Mouse (Mus musculus) frontal cortex, adult (tissue): ENCODE measurements at regions not wholly inside any gene's neighbourhood (a gene's known extent, or its start where the extent isn't known, plus 50 kb on each side); places are given as distances from the start of the nearest gene placed in this dataset.
"Not testable (repeated sequence)": the region's sequence is repeated elsewhere in the genome, so short reads cannot be mapped to it uniquely, and the experiment has no call there.

Source experiments
- ATAC-seq: cut with Nextera tagmentation; 2 replicates; pipeline ENCODE4 v1.9.2; 2017; ENCODE audit warnings: mild to moderate bottlenecking, moderate library complexity, mixed read lengths; ENCODE audit not compliant: low TSS enrichment

- peak; percentile 84 for ATAC-seq
Measured at GRCm38 (mm10) chr13:79765437-79765838, 1117.7 kb upstream of the Arrdc3 start.

- peak; percentile 98 for ATAC-seq
Measured at GRCm38 (mm10) chr13:79784991-79785666, 1098.1 kb upstream of the Arrdc3 start.

- no peak for ATAC-seq
Measured at GRCm38 (mm10) chr13:79801591-79801990, 1081.6 kb upstream of the Arrdc3 start.

DNA sequence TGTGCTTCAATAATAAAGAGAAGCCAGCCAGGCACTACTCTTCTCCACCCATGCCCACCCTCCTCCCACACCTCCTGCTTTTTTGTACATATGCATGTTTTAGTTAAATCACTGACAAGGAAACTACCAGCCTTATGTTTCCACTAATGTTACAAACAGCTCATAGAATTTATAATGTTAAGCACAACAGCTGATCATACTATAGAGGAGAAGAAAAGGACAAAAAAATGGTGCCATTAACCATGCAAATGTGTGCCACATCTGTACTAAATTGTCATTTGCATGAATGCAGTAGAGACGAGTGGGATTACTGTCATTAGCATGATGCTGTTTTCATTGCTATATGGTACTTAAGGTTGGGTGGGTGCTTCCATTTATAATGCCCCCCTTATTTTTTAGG lies 1047.6 kb upstream of the Arrdc3 start:
- ATAC-seq = no peak

DNA sequence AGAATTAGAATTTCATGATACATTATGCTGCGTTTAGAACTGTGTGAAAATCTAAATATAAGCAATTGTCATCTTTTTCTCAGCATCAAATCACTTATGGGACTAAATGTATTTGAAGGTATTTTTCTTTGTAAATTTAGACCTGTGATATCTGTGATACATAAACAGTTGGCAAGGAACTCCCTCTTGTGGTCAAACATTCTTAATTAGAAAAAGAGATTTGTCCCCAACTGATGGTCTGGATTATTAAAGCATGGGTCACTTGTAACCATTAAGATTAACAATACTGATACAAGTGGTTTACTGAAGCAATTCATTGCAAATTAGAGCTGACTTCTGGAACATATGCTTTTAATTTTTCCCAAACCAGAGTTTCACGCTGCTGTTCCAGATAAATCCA lies 1038.4 kb upstream of the Arrdc3 start:
- ATAC-seq = no peak

GRCm38 (mm10) chr13:79867501-79867900 lies 1015.7 kb upstream of the Arrdc3 start:
- ATAC-seq = not testable (repeated sequence)

DNA sequence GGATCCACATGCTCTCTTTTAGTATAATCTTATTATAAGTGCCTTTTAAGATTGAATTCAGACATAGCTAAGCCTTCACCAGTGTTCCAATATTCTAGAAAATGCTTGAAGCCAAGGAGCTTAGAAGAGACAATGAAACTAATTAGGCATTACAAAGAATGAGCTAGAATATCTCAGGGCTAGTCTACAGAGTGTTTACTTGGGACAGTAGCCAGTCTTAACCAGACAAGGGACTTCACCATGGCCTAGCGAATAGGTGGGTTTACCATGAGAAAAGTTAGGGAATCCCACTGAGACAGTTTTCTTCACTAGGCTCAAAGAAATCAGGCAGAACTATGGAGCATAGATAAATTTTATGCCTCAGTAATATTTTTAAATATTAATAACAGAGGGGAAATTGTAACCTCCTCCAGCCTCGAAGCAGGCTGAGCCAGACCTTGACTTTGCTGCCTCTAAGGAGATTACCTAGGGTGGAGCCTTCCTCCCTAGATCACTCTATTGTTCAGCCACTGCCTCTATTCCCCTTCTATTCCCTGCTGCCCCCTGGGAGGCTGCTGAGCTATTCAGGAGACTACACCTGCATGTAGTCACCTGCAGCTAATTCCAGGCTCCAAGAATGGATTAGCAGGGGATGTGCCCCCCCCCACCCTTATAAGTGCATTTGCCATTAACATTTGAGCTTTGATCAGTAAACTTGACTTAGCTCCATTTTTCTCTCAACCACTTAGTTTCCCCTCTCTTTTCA lies 1014.5 kb upstream of the Arrdc3 start:
- ATAC-seq = no peak

- no peak for ATAC-seq
Measured at GRCm38 (mm10) chr13:79880136-79880535, 1003.0 kb upstream of the Arrdc3 start.

DNA sequence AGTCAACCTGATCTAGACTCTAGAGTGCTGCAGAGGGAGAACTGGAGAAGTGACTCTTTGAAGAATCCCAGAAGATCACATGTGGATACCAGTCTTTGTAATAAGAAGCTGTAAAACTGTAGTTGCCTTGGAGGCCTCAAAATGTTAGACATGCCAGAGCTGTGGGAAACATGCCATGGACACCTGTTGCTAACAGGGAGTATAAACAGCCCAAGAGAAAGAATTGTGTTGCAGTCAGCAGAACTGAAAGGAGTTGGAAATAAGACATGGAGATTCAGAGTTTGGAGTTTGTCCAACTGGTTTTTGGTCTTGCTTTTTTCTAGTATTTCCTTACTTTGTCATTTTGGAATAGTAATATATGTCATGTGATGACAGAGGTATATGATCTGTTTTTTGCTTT lies 997.2 kb upstream of the Arrdc3 start:
- ATAC-seq = no peak

DNA sequence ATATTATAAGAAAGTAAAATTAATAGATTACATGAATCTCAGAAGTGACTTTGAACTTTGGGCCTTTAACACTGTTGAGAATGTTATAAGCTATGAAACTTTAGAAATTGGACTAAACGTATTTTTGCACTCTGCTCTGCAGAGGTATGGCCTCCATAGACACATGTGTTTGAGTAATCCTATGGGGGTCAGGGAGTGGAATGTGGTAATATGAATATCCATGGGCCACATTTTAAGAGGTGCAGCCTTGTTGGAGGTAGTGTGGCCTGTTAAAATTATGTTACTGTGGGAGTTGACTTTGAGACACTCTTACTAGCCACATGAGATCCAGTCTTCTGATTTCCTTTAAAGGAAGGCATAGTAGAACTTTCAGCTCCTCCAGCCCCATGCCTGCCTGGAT lies 996.8 kb upstream of the Arrdc3 start:
- no peak for ATAC-seq
